Mouse (Mus musculus) liver, embryonic 11.5 days (tissue): Measurements from ENCODE around the gene Shroom1. TPM values are rescaled to one million over a fixed set of nuclear protein-coding genes. Genes with fewer than 3 reads are reported as not detected.

Experiments used
- microRNA-seq: library from miRNA; unstranded; fragments of <30 nt; microRNA quantifications from one replicate; pipeline ENCODE4, GENCODE M21; 2017; ENCODE audit warnings: borderline number of aligned reads
- polyA plus RNA-seq: library from polyadenylated mRNA; unstranded; fragments of >200 nt; fragmentation: Nextera tagmentation; extraction: Ambion mirVana; gene quantifications from 2 replicates; pipeline ENCODE4 v1.2.1, GENCODE M21; 2014

Shroom1 gene
- polyA plus RNA-seq, 1 experiment from 2014 or later, result 2.6 TPM

Small RNA genes within 50 kb of the gene (microRNA-seq; reads per million reads assigned to microRNA genes)
- not detected for gene Mir6920

Other genes with a start within 250 kb of the Shroom1 start
- 154 and 166 TPM in 2 replicates for gene Hspa4, start 156.7 kb upstream of the Shroom1 start, polyA plus RNA-seq
- 36.7 and 37.9 TPM in 2 replicates for gene Zcchc10, start 132.5 kb upstream of the Shroom1 start, polyA plus RNA-seq
- 16.5 and 17.3 TPM in 2 replicates for gene Aff4, start 106.4 kb upstream of the Shroom1 start, polyA plus RNA-seq
- gene Leap2, start 34.0 kb upstream of the Shroom1 start, polyA plus RNA-seq, result 5.1 and 6.5 TPM in 2 replicates
- gene Uqcrq, start 26.4 kb upstream of the Shroom1 start, polyA plus RNA-seq, result 746 and 848 TPM in 2 replicates
- gene Gdf9, start 26.2 kb upstream of the Shroom1 start, polyA plus RNA-seq, result 0.30 and 0.89 TPM in 2 replicates
- gene Gm10447, start 95 bp upstream of the Shroom1 start, polyA plus RNA-seq, result 0.10 TPM in 1 of 2 replicates, not detected in the other
- gene Gm9837, start 13.3 kb downstream of the Shroom1 start, polyA plus RNA-seq, result not detected in 2 replicates
- not detected in 2 replicates for gene Gm9945, start 23.0 kb downstream of the Shroom1 start, polyA plus RNA-seq
- 1.1 and 1.5 TPM in 2 replicates for gene Sowaha, start 23.1 kb downstream of the Shroom1 start, polyA plus RNA-seq
- gene Sept8, start 62.1 kb downstream of the Shroom1 start, polyA plus RNA-seq, result 43.4 and 47.4 TPM in 2 replicates
- gene Kif3a, start 110.2 kb downstream of the Shroom1 start, polyA plus RNA-seq, result 22.3 and 27.4 TPM in 2 replicates
- gene Il4, start 161.5 kb downstream of the Shroom1 start, polyA plus RNA-seq, result 1.9 and 3.2 TPM in 2 replicates
- gene Il13, start 177.5 kb downstream of the Shroom1 start, polyA plus RNA-seq, result not detected in 2 replicates